Mouse (Mus musculus) neutrophil, adult 83 days (primary cell): ENCODE measurements around the gene Gab3. TPM values are rescaled to one million over a fixed set of nuclear protein-coding genes. Genes with fewer than 3 reads are reported as not detected.

Experiments
- total RNA-seq, 2 experiments: library from RNA; stranded (reverse); gene quantifications; one replicate each; pipeline ENCODE4 v1.2.4; 2023

Gab3 gene
- total RNA-seq, result 10 to 100 TPM in 1 of 2 experiments, 1 to 10 TPM in 1; 9.9 to 11.6 TPM

GRCm38 (mm10) chrX:75084774-75085508 lies at the start of gene Gab3:
TSS of gene Gab3 (minus strand) at chrX:75085458.

GRCm38 (mm10) chrX:75130467-75131160 lies 45.4 kb upstream of the Gab3 start, which contains the start of gene Mpp1:
TSS of gene Mpp1 (minus strand) at chrX:75131016.

GRCm38 (mm10) chrX:75095369-75096162 lies 10.3 kb upstream of the Gab3 start, which contains the start of gene Dkc1:
TSS of gene Dkc1 (plus strand) at chrX:75095854.

Other genes with a start within 250 kb of the Gab3 start
- not detected for gene Gm5936, start 248.3 kb downstream of the Gab3 start, total RNA-seq
- 10 to 100 TPM; 32.8 to 36.6 TPM for gene Dkc1, start 10.4 kb upstream of the Gab3 start, total RNA-seq
- 100 to 1,000 TPM; 116 to 118 TPM for gene Mpp1, start 45.6 kb upstream of the Gab3 start, total RNA-seq
- not detected for gene Smim9, start 78.3 kb upstream of the Gab3 start, total RNA-seq